Mouse (Mus musculus): ENCODE measurements around the gene Kif6. TPM values are rescaled to one million over a fixed set of nuclear protein-coding genes. Genes with fewer than 3 reads are reported as not detected.

The Kif6 gene
- polyA plus RNA-seq, 1 experiment from 2014 or later = 3.7 TPM

DNA sequence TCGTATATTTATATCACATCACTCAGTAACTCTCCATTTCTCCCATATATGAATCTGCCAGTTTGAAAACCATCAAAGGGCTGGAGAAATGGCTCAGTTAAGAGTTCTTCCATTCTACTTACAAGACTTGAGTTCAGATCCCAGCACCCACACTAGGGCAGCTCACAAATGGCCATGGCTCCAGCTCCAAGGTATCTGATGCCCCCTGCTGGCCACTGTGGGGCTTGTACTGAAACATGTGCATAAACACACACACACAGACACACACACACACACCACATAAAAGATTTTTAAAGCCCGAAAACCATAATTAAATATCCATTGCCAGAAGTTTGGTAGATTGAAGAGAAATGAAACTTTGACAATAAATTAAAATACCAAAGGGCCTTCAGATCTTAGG lies 111.3 kb downstream of the Kif6 start:
- WGBS = 93% methylated on average over 2 of the region's 2 CpGs
- ATAC-seq (ENCODE audit: low FRiP score) = no peak

DNA sequence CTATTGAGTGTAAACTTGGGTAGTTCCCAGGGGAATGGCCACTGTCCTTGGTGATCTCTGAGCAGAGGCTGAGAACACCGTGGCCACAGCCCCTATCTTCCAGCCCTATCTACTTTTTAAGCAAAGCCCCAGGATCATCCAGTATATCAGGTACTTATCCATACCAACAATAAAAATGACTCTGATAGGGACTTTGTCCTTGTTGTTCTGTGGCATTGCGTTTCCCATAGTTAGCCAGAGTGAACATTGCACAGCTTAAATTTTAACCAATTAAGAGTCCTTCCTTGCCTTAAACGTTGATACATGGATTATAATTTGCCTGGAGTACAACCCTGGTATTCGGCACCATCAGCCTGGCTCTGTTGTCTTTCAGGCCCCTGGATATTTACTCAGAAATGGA lies 112.0 kb downstream of the Kif6 start:
- H3K27me3 ChIP-seq (ENCODE audit: control insufficient read depth, insufficient read depth, low read length) = no peaks in the 10 kb centered on the region
- H3K4me1 ChIP-seq (replicated peaks; ENCODE audit: control insufficient read depth, insufficient read depth, low read length) = no peaks in the 10 kb centered on the region
- no peak overlapping the region for H3K4me2 ChIP-seq (replicated peaks)
- H3K36me3 ChIP-seq (replicated peaks; ENCODE audit: control insufficient read depth, insufficient read depth) = no peaks in the 10 kb centered on the region
- H3K4me3 ChIP-seq (replicated peaks; ENCODE audit: low read length) = no peak overlapping the region
- H3K27ac ChIP-seq = no peak overlapping the region
- DNase-seq (ENCODE audit: low spot score) (no peak), ATAC-seq (ENCODE audit: low FRiP score) (no peak)
- 90% methylated on average over 4 of the region's 4 CpGs for WGBS
- no peaks in the 10 kb centered on the region for H3K9me3 ChIP-seq (ENCODE audit: control insufficient read depth, low read length)
- no peak overlapping the region for H3K9ac ChIP-seq

More for the DNA sequence above, 111.3 kb downstream of the Kif6 start:
- Histone ChIP-seq H3K27me3 (ENCODE audit: control insufficient read depth, insufficient read depth, low read length) (no peaks in the 10 kb centered on the region), H3K9me3 (ENCODE audit: control insufficient read depth, low read length) (no peaks in the 10 kb centered on the region), H3K4me1 (replicated peaks; ENCODE audit: control insufficient read depth, insufficient read depth, low read length) (no peaks in the 10 kb centered on the region), H3K36me3 (replicated peaks; ENCODE audit: control insufficient read depth, insufficient read depth) (no peaks in the 10 kb centered on the region), H3K27ac (no peak overlapping the region), H3K4me2 (replicated peaks) (no peak overlapping the region), H3K4me3 (replicated peaks; ENCODE audit: low read length) (no peak overlapping the region), H3K9ac (no peak overlapping the region)
- DNase-seq (ENCODE audit: low spot score) = no peak

DNA sequence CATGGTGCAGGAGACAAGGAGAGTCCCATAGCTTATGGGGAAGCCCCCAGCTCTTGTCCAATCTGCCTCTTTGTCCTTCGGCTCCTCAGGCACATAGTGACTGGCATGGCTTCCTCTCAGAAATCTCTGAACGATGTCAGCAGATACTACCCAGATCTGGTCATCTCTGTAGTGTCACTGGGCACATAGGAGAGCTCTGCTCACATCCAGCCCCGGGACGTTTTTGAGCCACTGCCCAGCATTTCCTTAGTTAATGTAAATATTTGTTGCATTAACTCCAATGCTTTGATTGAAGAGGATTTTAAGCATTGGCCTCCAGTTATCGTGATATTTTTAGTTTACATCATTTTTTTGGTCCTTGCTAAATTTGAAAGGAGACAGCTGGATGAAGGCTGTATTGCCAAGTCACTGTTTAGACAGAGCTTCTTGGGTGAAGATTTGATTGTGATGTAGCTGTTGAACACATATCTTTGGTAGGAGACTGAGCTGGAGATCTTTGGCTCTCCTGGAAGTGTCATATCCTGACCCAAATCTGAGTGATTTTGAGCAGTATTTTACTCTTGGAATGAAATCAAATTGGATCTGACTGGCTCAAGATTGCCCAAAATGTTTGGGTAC lies 112.6 kb downstream of the Kif6 start:
- H3K36me3 ChIP-seq (replicated peaks; ENCODE audit: control insufficient read depth, insufficient read depth) = no peaks in the 10 kb centered on the region
- no peaks in the 10 kb centered on the region for H3K27me3 ChIP-seq (ENCODE audit: control insufficient read depth, insufficient read depth, low read length)
- no peak overlapping the region for H3K9ac ChIP-seq
- no peak for ATAC-seq (ENCODE audit: low FRiP score)
- 92% methylated on average over 5 of the region's 5 CpGs for WGBS
- no peaks in the 10 kb centered on the region for H3K9me3 ChIP-seq (ENCODE audit: control insufficient read depth, low read length)
- H3K27ac ChIP-seq = no peak overlapping the region
- no peak for DNase-seq (ENCODE audit: low spot score)
- H3K4me3 ChIP-seq (replicated peaks; ENCODE audit: low read length) = no peak overlapping the region
- H3K4me1 ChIP-seq (replicated peaks; ENCODE audit: control insufficient read depth, insufficient read depth, low read length) = no peaks in the 10 kb centered on the region
- no peak overlapping the region for H3K4me2 ChIP-seq (replicated peaks)

DNA sequence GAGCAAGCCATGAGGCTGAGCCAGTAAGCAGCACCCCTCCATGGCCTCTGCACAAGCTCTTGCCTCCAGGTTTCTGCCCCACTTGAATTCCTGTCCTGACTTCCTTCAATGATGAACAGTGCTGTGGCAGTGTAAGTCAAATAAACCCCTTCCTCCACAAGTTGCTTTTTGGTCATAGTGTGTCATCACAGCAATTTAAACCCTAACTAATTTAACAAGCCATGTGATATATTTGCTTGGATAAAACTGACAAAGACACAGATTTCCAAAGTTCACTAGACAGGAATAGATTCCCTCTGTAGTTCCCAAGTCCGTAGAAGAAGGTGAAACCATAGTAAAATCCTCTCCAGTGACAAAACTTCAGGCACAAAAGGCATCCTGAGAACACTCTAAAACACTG lies 114.9 kb downstream of the Kif6 start:
- Histone ChIP-seq H3K36me3 (replicated peaks; ENCODE audit: control insufficient read depth, insufficient read depth) (no peaks in the 10 kb centered on the region), H3K27me3 (ENCODE audit: control insufficient read depth, insufficient read depth, low read length) (no peaks in the 10 kb centered on the region), H3K9ac (no peak overlapping the region), H3K4me2 (replicated peaks) (no peak overlapping the region), H3K4me1 (replicated peaks; ENCODE audit: control insufficient read depth, insufficient read depth, low read length) (no peaks in the 10 kb centered on the region), H3K4me3 (replicated peaks; ENCODE audit: low read length) (no peak overlapping the region), H3K9me3 (ENCODE audit: control insufficient read depth, low read length) (no peaks in the 10 kb centered on the region), H3K27ac (no peak overlapping the region)
- WGBS = 91% methylated on average over 1 of the region's 1 CpGs
- DNase-seq (ENCODE audit: low spot score) (no peak), ATAC-seq (ENCODE audit: low FRiP score) (no peak)

DNA sequence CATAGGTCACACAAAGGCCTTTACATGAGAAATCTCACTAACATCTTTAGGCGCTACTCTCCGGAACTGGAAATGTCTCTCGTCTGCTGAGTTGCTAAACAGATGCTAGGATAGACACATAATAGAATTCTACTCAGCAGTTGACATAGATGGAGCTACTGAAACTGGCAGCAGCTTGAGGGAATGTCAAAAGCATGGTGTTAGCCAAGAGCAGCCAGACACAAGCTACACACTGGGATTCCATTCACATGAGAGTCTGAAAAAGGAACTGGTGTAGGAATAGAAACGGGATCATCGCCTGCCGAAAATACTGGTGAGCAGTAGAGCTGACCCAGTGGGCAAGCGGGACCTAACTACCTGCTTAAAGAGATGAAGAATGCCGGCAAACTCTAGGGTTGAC lies 117.8 kb downstream of the Kif6 start:
- DNase-seq (ENCODE audit: low spot score) (no peak), ATAC-seq (ENCODE audit: low FRiP score) (no peak)
- Histone ChIP-seq H3K27ac (no peak overlapping the region), H3K27me3 (ENCODE audit: control insufficient read depth, insufficient read depth, low read length) (no peaks in the 10 kb centered on the region), H3K4me2 (replicated peaks) (no peak overlapping the region), H3K4me3 (replicated peaks; ENCODE audit: low read length) (no peak overlapping the region), H3K4me1 (replicated peaks; ENCODE audit: control insufficient read depth, insufficient read depth, low read length) (no peaks in the 10 kb centered on the region), H3K36me3 (replicated peaks; ENCODE audit: control insufficient read depth, insufficient read depth) (no peaks in the 10 kb centered on the region), H3K9ac (no peak overlapping the region), H3K9me3 (ENCODE audit: control insufficient read depth, low read length) (peaks cover 6% of the 10 kb centered on the region; the same call in 1 of the 2 replicates)
- whole genome bisulfite sequencing = 87% methylated on average over 8 of the region's 8 CpGs

DNA sequence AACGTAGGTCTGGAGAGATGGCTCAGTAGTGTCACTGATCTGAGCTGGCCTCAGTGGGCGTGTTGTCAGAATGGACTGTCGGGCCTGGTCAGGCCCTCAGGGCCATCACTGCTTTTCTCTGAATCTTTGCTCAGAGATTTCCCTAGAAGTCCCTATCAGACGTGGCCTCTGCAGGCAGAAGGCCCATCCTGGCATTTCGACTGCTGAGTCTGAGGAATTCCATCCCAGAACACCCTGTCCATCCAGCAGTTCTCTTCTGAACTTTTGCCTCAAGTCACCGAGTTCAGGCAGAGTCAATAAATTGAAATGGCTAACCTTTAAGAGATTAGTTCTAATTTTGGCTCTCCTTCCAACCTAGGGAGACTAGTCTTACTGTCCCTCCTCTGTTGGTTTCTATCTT lies 119.1 kb downstream of the Kif6 start:
- no peak overlapping the region for H3K4me3 ChIP-seq (replicated peaks; ENCODE audit: low read length)
- H3K9me3 ChIP-seq (ENCODE audit: control insufficient read depth, low read length) = peaks cover 6% of the 10 kb centered on the region; the same call in 1 of the 2 replicates
- H3K4me1 ChIP-seq (replicated peaks; ENCODE audit: control insufficient read depth, insufficient read depth, low read length) = no peaks in the 10 kb centered on the region
- no peak overlapping the region for H3K27ac ChIP-seq
- DNase-seq (ENCODE audit: low spot score) (no peak), ATAC-seq (ENCODE audit: low FRiP score) (no peak)
- H3K4me2 ChIP-seq (replicated peaks) = no peak overlapping the region
- no peaks in the 10 kb centered on the region for H3K27me3 ChIP-seq (ENCODE audit: control insufficient read depth, insufficient read depth, low read length)
- WGBS = 88% methylated on average over 6 of the region's 6 CpGs
- no peak overlapping the region for H3K9ac ChIP-seq
- no peaks in the 10 kb centered on the region for H3K36me3 ChIP-seq (replicated peaks; ENCODE audit: control insufficient read depth, insufficient read depth)

DNA sequence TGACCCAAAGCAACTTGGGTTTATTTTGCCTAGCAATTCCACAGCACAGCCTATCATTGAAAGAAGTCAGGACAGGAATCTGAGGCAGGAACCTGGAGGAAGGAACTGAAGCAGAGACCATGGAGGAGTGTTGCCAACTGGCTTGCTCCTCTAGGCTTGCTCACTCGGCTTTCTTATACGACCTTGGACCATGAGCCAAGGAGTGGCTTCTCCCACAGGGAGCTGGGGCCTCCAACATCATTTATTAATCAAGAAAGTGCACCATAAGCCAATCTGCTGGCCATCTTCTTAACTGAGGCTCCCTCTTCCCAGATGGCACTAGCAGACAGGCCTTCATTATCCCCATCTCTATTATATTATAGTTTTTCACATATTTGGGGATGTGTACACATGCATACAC lies 119.8 kb downstream of the Kif6 start:
- Histone ChIP-seq H3K9me3 (ENCODE audit: control insufficient read depth, low read length) (peaks cover 6% of the 10 kb centered on the region; the same call in 1 of the 2 replicates), H3K36me3 (replicated peaks; ENCODE audit: control insufficient read depth, insufficient read depth) (no peaks in the 10 kb centered on the region), H3K4me2 (replicated peaks) (no peak overlapping the region), H3K27me3 (ENCODE audit: control insufficient read depth, insufficient read depth, low read length) (no peaks in the 10 kb centered on the region), H3K27ac (no peak overlapping the region), H3K9ac (no peak overlapping the region), H3K4me3 (replicated peaks; ENCODE audit: low read length) (no peak overlapping the region), H3K4me1 (replicated peaks; ENCODE audit: control insufficient read depth, insufficient read depth, low read length) (no peaks in the 10 kb centered on the region)
- ATAC-seq (ENCODE audit: low FRiP score) = no peak
- WGBS = 84% methylated on average over 2 of the region's 2 CpGs
- DNase-seq (ENCODE audit: low spot score) = no peak

DNA sequence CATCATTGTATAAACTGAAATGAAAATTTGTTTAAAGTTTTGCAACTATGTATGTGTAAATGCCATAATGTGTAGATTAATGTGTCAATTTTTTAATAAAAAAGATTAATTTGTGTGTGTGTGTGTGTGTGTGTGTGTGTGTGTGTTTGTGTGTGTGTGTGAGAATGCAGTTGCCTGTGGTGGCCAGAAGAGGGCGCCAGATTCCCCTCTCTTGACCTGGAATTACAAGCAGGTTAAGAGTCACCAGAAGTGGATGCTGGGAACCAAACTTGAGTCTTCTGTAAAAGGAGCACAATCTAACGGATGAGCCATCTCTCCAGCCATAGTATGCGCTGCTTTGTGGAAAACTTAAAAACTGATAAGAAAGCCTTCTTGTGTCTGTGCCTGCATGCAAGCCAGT lies 121.4 kb downstream of the Kif6 start:
- ATAC-seq (ENCODE audit: low FRiP score) (no peak), DNase-seq (ENCODE audit: low spot score) (no peak)
- Histone ChIP-seq H3K4me2 (replicated peaks) (no peak overlapping the region), H3K27ac (no peak overlapping the region), H3K36me3 (replicated peaks; ENCODE audit: control insufficient read depth, insufficient read depth) (no peaks in the 10 kb centered on the region), H3K27me3 (ENCODE audit: control insufficient read depth, insufficient read depth, low read length) (no peaks in the 10 kb centered on the region), H3K4me1 (replicated peaks; ENCODE audit: control insufficient read depth, insufficient read depth, low read length) (no peaks in the 10 kb centered on the region), H3K4me3 (replicated peaks; ENCODE audit: low read length) (no peak overlapping the region), H3K9ac (no peak overlapping the region), H3K9me3 (ENCODE audit: control insufficient read depth, low read length) (peaks cover 6% of the 10 kb centered on the region; the same call in 1 of the 2 replicates)
- WGBS = 72% methylated on average over 3 of the region's 3 CpGs

DNA sequence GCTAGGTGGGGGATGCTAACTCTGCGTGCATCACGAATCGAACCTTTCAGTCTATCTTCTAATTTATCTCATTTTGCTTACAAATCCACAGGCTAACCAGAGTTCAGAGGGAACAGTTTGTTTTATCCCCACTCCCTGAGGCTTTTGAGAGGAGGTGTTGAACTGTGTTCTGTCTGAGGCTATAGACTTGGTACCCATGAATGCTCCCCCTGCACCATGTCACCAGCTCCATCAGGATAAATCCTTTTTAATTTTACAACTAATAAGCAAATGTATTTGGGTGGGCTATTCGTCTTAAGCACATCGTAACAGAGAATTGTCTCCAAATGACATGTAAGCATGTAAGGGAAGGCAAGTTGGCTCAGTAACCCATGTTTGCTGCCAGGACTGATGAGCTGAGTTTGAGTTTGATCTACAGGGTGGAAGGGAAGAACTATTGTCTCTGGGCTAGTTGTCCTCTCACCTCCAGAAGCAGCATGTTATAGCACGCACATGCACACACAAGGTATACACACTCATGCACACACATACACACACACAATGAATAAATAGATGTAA lies 122.4 kb downstream of the Kif6 start:
- no peaks in the 10 kb centered on the region for H3K4me1 ChIP-seq (replicated peaks; ENCODE audit: control insufficient read depth, insufficient read depth, low read length)
- H3K4me3 ChIP-seq (replicated peaks; ENCODE audit: low read length) = no peak overlapping the region
- DNase-seq (ENCODE audit: low spot score) (no peak), ATAC-seq (ENCODE audit: low FRiP score) (no peak)
- no peak overlapping the region for H3K9ac ChIP-seq
- no peak overlapping the region for H3K27ac ChIP-seq
- no peak overlapping the region for H3K4me2 ChIP-seq (replicated peaks)
- no peaks in the 10 kb centered on the region for H3K36me3 ChIP-seq (replicated peaks; ENCODE audit: control insufficient read depth, insufficient read depth)
- no peaks in the 10 kb centered on the region for H3K27me3 ChIP-seq (ENCODE audit: control insufficient read depth, insufficient read depth, low read length)
- WGBS = 92% methylated on average over 6 of the region's 6 CpGs
- H3K9me3 ChIP-seq (ENCODE audit: control insufficient read depth, low read length) = peaks cover 6% of the 10 kb centered on the region; the same call in 1 of the 2 replicates

DNA sequence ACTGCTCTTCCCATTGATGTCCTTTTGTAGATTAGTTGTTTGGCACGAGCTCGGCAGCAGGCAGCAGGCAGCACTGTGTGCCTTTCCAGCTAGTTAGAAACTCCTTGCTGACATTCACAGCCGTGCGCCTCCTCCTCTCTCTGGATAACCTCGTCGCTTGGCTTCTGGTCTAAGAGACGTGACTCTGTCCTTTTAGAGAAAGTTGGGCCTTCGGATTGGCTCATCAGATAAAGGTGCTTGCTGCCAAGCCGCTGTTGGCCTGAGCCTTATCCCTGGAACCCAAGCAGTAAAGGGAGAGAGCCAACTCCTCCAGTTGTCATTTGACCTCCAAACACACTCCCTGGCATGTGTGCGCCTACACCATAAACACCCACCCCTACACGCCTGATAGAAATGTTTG lies 123.4 kb downstream of the Kif6 start:
- H3K36me3 ChIP-seq (replicated peaks; ENCODE audit: control insufficient read depth, insufficient read depth) = no peaks in the 10 kb centered on the region
- DNase-seq (ENCODE audit: low spot score) = no peak
- no peak overlapping the region for H3K9ac ChIP-seq
- no peak overlapping the region for H3K4me3 ChIP-seq (replicated peaks; ENCODE audit: low read length)
- no peak overlapping the region for H3K27ac ChIP-seq
- H3K27me3 ChIP-seq (ENCODE audit: control insufficient read depth, insufficient read depth, low read length) = no peaks in the 10 kb centered on the region
- WGBS = 82% methylated on average over 11 of the region's 11 CpGs
- H3K9me3 ChIP-seq (ENCODE audit: control insufficient read depth, low read length) = peaks cover 6% of the 10 kb centered on the region; the same call in 1 of the 2 replicates
- no peak for ATAC-seq (ENCODE audit: low FRiP score)
- H3K4me1 ChIP-seq (replicated peaks; ENCODE audit: control insufficient read depth, insufficient read depth, low read length) = no peaks in the 10 kb centered on the region
- H3K4me2 ChIP-seq (replicated peaks) = no peak overlapping the region
